10 mouse cellular contexts compared by ENCODE assay signal in genomic region chr13:74381533-74382276, GRCm38 (mm10). TPM values are rescaled to one million over a fixed set of nuclear protein-coding genes. Genes with fewer than 3 reads are reported as not detected.
DNase-seq lines count a peak whose midpoint lies in the region; ATAC-seq lines count a peak whose summit lies in the region.
"Had no signal": no experiment of that assay in that cellular context is flagged by ENCODE, and none has a peak within 500 bp of the region (broad histone marks: within the 10 kb centered on the region; RNA-seq: fewer than 3 reads in every experiment).

No protein-coding gene starts in this region.

- no peaks in the 10 kb centered on the region for H3K4me1 ChIP-seq in forebrain, embryonic 11.5 days (replicated peaks; ENCODE audit: control insufficient read depth, insufficient read depth, low read length)
- peaks cover 14% of the 10 kb centered on the region for H3K4me1 ChIP-seq in forebrain, embryonic 10.5 days
- peaks cover 15% of the 10 kb centered on the region for H3K4me1 ChIP-seq in forebrain, embryonic 15.5 days
- H3K4me1 ChIP-seq: midbrain, embryonic 15.5 days had no signal

- no peaks in the 10 kb centered on the region for H3K27me3 ChIP-seq in forebrain, embryonic 11.5 days (ENCODE audit: control insufficient read depth, insufficient read depth, low read length)
- H3K27me3 ChIP-seq in forebrain, embryonic 10.5 days (ENCODE audit: poor library complexity, severe bottlenecking), result no peaks in the 10 kb centered on the region
- no peaks in the 10 kb centered on the region for H3K27me3 ChIP-seq in forebrain, embryonic 15.5 days
- H3K27me3 ChIP-seq: midbrain, embryonic 15.5 days had no signal

- ATAC-seq in forebrain, embryonic 11.5 days (replicated peaks; ENCODE audit: low FRiP score), result peak; percentile 33; the same call in 1 of the 2 replicates
- peak; percentile 78 for ATAC-seq in forebrain, embryonic 15.5 days (replicated peaks)
- ATAC-seq: lung, postnatal 0 days; midbrain, embryonic 15.5 days had no signal

- no peaks in the 10 kb centered on the region for H3K36me3 ChIP-seq in forebrain, embryonic 11.5 days (ENCODE audit: control insufficient read depth, insufficient read depth, low read length)
- no peaks in the 10 kb centered on the region for H3K36me3 ChIP-seq in forebrain, embryonic 10.5 days (replicated peaks)
- no peaks in the 10 kb centered on the region for H3K36me3 ChIP-seq in forebrain, embryonic 15.5 days
- H3K36me3 ChIP-seq: midbrain, embryonic 15.5 days had no signal

- no peak for DNase-seq in forebrain, embryonic 11.5 days (ENCODE audit: low spot score)
- DNase-seq in forebrain, embryonic 10.5 days (ENCODE audit: extremely low spot score, low spot score), result no peak
- peak; percentile 22 to 23 for DNase-seq in layer of hippocampus, postnatal 36 days
- no peak for DNase-seq in layer of hippocampus, adult 8-10 months (ENCODE audit: low spot score in 2 of 2)
- peak; percentile 12 for DNase-seq in retina, postnatal 1 day
- DNase-seq in ovary, postnatal 10 days (ENCODE audit: low spot score), result no peak
- DNase-seq in lung, postnatal 36 days, result no peak

- no peak overlapping the region for H3K27ac ChIP-seq in forebrain, embryonic 11.5 days (ENCODE audit: low read depth, low read length)
- H3K27ac ChIP-seq in forebrain, embryonic 10.5 days, result no peak overlapping the region
- H3K27ac ChIP-seq in forebrain, embryonic 15.5 days (replicated peaks), result 0 out of 2 replicates have a peak overlapping the region, but pooled peaks have one; percentile 6
- H3K27ac ChIP-seq: midbrain, embryonic 15.5 days had no signal

- no peak overlapping the region for H3K4me3 ChIP-seq in forebrain, embryonic 11.5 days (ENCODE audit: low read depth, low read length)
- no peak overlapping the region for H3K4me3 ChIP-seq in forebrain, embryonic 10.5 days
- H3K4me3 ChIP-seq in forebrain, embryonic 15.5 days, result no peak overlapping the region
- H3K4me3 ChIP-seq: midbrain, embryonic 15.5 days had no signal

- H3K9me3 ChIP-seq in forebrain, embryonic 11.5 days (ENCODE audit: control insufficient read depth, low read length), result no peaks in the 10 kb centered on the region
- no peaks in the 10 kb centered on the region for H3K9me3 ChIP-seq in forebrain, embryonic 10.5 days
- no peaks in the 10 kb centered on the region for H3K9me3 ChIP-seq in forebrain, embryonic 15.5 days
- H3K9me3 ChIP-seq: midbrain, embryonic 15.5 days had no signal

- H3K9ac ChIP-seq in forebrain, embryonic 11.5 days (ENCODE audit: low read length), result no peak overlapping the region
- H3K9ac ChIP-seq in forebrain, embryonic 15.5 days (replicated peaks), result no peak overlapping the region
- H3K9ac ChIP-seq: midbrain, embryonic 15.5 days had no signal

- WGBS in forebrain, embryonic 11.5 days, result 81% methylated on average over 10 of the region's 10 CpGs
- 77% methylated on average over 10 of the region's 10 CpGs for WGBS in forebrain, embryonic 10.5 days
- 57% methylated on average over 10 of the region's 10 CpGs for WGBS in forebrain, embryonic 15.5 days

- H3K4me2 ChIP-seq in forebrain, embryonic 11.5 days (ENCODE audit: low read depth, low read length, severe bottlenecking), result no peak overlapping the region
- 0 out of 2 replicates have a peak overlapping the region, but pooled peaks have one; percentile 5 for H3K4me2 ChIP-seq in forebrain, embryonic 15.5 days (replicated peaks)
- H3K4me2 ChIP-seq: midbrain, embryonic 15.5 days had no signal

RNA-seq across cellular contexts. Expression of gene Zfp72, which starts 8.9 kb away (rescaled TPM):
- polyA plus RNA-seq in forebrain, embryonic 11.5 days (2014; fragmentation: Nextera tagmentation; extraction: Ambion mirVana), result 4.4 TPM in 2 replicates
- 4.3 and 6.5 TPM in 2 replicates for polyA plus RNA-seq in forebrain, embryonic 10.5 days (2016; fragmentation: Nextera tagmentation; extraction: Ambion mirVana)
- total RNA-seq in layer of hippocampus, postnatal 36 days (2021), result 1 to 10 TPM; 5.1 to 6.7 TPM
- 1 to 10 TPM; 4.0 to 6.5 (median 5.4) TPM for total RNA-seq in layer of hippocampus, adult 8-10 months (2022)
- polyA plus RNA-seq in forebrain, embryonic 15.5 days (2015; fragmentation: Nextera tagmentation; extraction: Ambion mirVana), result 6.3 and 7.0 TPM in 2 replicates

RNA-seq across cellular contexts. Expression of gene Ftl1-ps1, which starts 17.8 kb away (rescaled TPM):
- 72.8 and 85.7 TPM in 2 replicates for polyA plus RNA-seq in forebrain, embryonic 11.5 days (2014; fragmentation: Nextera tagmentation; extraction: Ambion mirVana)
- 77.3 and 88.6 TPM in 2 replicates for polyA plus RNA-seq in forebrain, embryonic 10.5 days (2016; fragmentation: Nextera tagmentation; extraction: Ambion mirVana)
- 100 to 1,000 TPM; 149 to 151 TPM for total RNA-seq in layer of hippocampus, postnatal 36 days (2021)
- 100 to 1,000 TPM; 137 to 280 (median 208) TPM for total RNA-seq in layer of hippocampus, adult 8-10 months (2022)
- polyA plus RNA-seq in forebrain, embryonic 15.5 days (2015; fragmentation: Nextera tagmentation; extraction: Ambion mirVana), result 90.1 and 94.7 TPM in 2 replicates

RNA-seq across cellular contexts. Expression of gene Lrrc14b, which starts 17.9 kb away (rescaled TPM):
- not detected in 2 replicates for polyA plus RNA-seq in forebrain, embryonic 11.5 days (2014; fragmentation: Nextera tagmentation; extraction: Ambion mirVana)
- polyA plus RNA-seq in forebrain, embryonic 10.5 days (2016; fragmentation: Nextera tagmentation; extraction: Ambion mirVana), result not detected in 2 replicates
- not detected for total RNA-seq in layer of hippocampus, postnatal 36 days (2021)
- under 1 TPM in 2 of 4 experiments, not detected in 2; 0.41 to 0.43 TPM for total RNA-seq in layer of hippocampus, adult 8-10 months (2022)
- not detected in 2 replicates for polyA plus RNA-seq in forebrain, embryonic 15.5 days (2015; fragmentation: Nextera tagmentation; extraction: Ambion mirVana)
- polyA plus RNA-seq: lung, postnatal 0 days; midbrain, embryonic 15.5 days had no signal

RNA-seq across cellular contexts. Expression of gene Ccdc127, which starts 31.6 kb away (rescaled TPM):
- polyA plus RNA-seq in forebrain, embryonic 11.5 days (2014; fragmentation: Nextera tagmentation; extraction: Ambion mirVana), result 53.5 and 61.1 TPM in 2 replicates
- 52.4 and 56.7 TPM in 2 replicates for polyA plus RNA-seq in forebrain, embryonic 10.5 days (2016; fragmentation: Nextera tagmentation; extraction: Ambion mirVana)
- 10 to 100 TPM; 89.6 to 91.1 TPM for total RNA-seq in layer of hippocampus, postnatal 36 days (2021)
- total RNA-seq in layer of hippocampus, adult 8-10 months (2022), result 100 to 1,000 TPM in 1 of 4 experiments, 10 to 100 TPM in 3; 73.7 to 101 (median 82.6) TPM
- 47.1 and 47.4 TPM in 2 replicates for polyA plus RNA-seq in forebrain, embryonic 15.5 days (2015; fragmentation: Nextera tagmentation; extraction: Ambion mirVana)

RNA-seq across cellular contexts. Expression of gene Sdha, which starts 31.6 kb away (rescaled TPM):
- 249 and 253 TPM in 2 replicates for polyA plus RNA-seq in forebrain, embryonic 11.5 days (2014; fragmentation: Nextera tagmentation; extraction: Ambion mirVana)
- 274 and 282 TPM in 2 replicates for polyA plus RNA-seq in forebrain, embryonic 10.5 days (2016; fragmentation: Nextera tagmentation; extraction: Ambion mirVana)
- 100 to 1,000 TPM; 300 to 323 TPM for total RNA-seq in layer of hippocampus, postnatal 36 days (2021)
- total RNA-seq in layer of hippocampus, adult 8-10 months (2022), result 100 to 1,000 TPM; 336 to 349 (median 340) TPM
- 212 and 220 TPM in 2 replicates for polyA plus RNA-seq in forebrain, embryonic 15.5 days (2015; fragmentation: Nextera tagmentation; extraction: Ambion mirVana)

Comparison
In these comparisons a context has a peak if more than half of its experiments do, and no peak if none do; other contexts are left out.
1. DNase-seq: peak in layer of hippocampus, postnatal 36 days (2 of 2) and retina, postnatal 1 day (single experiment); none in forebrain, embryonic 11.5 days (single experiment), forebrain, embryonic 10.5 days (single experiment), layer of hippocampus, adult 8-10 months (0 of 2), ovary, postnatal 10 days (single experiment) and lung, postnatal 36 days (single experiment).